Mouse (Mus musculus): Measurements from ENCODE around the gene Vars. TPM values are rescaled to one million over a fixed set of nuclear protein-coding genes. Genes with fewer than 3 reads are reported as not detected.
"Not testable (repeated sequence)": the region's sequence is repeated elsewhere in the genome, so short reads cannot be mapped to it uniquely, and the experiment has no call there.

Vars gene
- polyA plus RNA-seq, 2 experiments, result 88.3 to 163 TPM

DNA sequence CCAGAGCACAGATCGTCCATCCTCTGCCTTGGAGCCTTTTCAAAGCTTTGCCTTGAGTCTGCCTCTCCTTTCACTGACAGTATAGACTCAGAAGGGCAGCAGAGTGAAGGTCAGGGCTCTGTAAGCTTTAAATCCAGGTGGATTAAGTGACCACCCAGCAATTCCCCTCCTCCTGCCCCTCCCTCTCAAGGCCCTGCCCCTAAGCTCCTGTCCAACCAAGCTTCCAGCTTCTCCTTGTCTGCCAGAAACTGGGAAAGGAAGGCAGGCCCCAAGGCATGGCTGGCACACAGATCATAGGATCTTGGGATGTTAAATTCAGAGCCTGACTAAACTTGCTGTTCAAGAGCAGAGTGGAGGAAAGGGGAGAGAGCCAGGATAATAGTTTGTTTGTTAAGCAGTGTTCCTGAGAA, 36.1 kb upstream of the Vars start:
- Histone ChIP-seq H3K9ac (ENCODE audit: low read depth, low read length, severe bottlenecking) (0 out of 2 replicates have a peak overlapping the region, but pooled peaks have one; percentile 26), H3K4me3 (replicated peaks; ENCODE audit: low read length) (no peak overlapping the region), H3K27me3 (ENCODE audit: control insufficient read depth, insufficient read depth, low read length) (peaks cover 3% of the 10 kb centered on the region; the same call in 1 of the 2 replicates), H3K36me3 (ENCODE audit: control insufficient read depth, insufficient read depth, low read length) (no peaks in the 10 kb centered on the region), H3K27ac (replicated peaks; ENCODE audit: low read depth, low read length) (no peak overlapping the region), H3K4me1 (ENCODE audit: control insufficient read depth, insufficient read depth, low read length) (no peaks in the 10 kb centered on the region; the same call in 1 of the 2 replicates), H3K9me3 (ENCODE audit: control insufficient read depth, low read length) (no peaks in the 10 kb centered on the region), H3K4me2 (replicated peaks; ENCODE audit: low read depth, low read length, severe bottlenecking) (no peak overlapping the region)
- ATAC-seq (ENCODE audit: low FRiP score, low read depth), result no peak
- 10% methylated on average over 1 of the region's 1 CpGs for WGBS
- DNase-seq (ENCODE audit: low spot score), result no peak
- no peak for TF ChIP-seq POLR2A (IDR thresholded peaks at IDR 0.05; ENCODE audit: borderline replicate concordance, extremely low read depth, insufficient read depth, insufficient read length)

DNA sequence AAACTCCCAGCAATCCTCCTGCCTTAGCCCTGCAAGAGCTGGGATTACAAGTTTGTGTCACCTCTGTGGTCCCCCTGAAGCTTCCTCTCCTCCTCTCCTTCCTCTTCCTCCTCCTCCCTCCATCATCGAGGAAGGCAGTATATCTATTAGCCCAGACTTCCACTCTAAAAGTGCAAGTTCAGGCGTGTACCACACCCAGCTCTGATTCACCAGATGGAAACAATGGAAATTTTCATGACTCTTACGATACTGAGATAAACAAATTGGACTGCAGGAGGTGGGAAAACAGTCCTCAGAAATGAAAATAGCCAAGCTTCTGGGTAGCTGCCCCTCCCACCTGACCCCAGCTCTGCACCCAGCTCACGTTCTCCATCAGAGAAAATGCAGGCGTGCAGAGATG, 35.2 kb upstream of the Vars start:
- Histone ChIP-seq H3K27me3 (ENCODE audit: control insufficient read depth, insufficient read depth, low read length) (peaks cover 6% of the 10 kb centered on the region; the same call in 1 of the 2 replicates), H3K9me3 (ENCODE audit: control insufficient read depth, low read length) (no peaks in the 10 kb centered on the region), H3K4me3 (replicated peaks; ENCODE audit: low read length) (no peak overlapping the region), H3K4me1 (ENCODE audit: control insufficient read depth, insufficient read depth, low read length) (no peaks in the 10 kb centered on the region), H3K9ac (ENCODE audit: low read depth, low read length, severe bottlenecking) (no peak overlapping the region), H3K27ac (replicated peaks; ENCODE audit: low read depth, low read length) (no peak overlapping the region), H3K4me2 (replicated peaks; ENCODE audit: low read depth, low read length, severe bottlenecking) (no peak overlapping the region), H3K36me3 (ENCODE audit: control insufficient read depth, insufficient read depth, low read length) (no peaks in the 10 kb centered on the region)
- 75% methylated on average over 5 of the region's 5 CpGs for WGBS
- no peak for TF ChIP-seq POLR2A (IDR thresholded peaks at IDR 0.05; ENCODE audit: borderline replicate concordance, extremely low read depth, insufficient read depth, insufficient read length)
- DNase-seq (ENCODE audit: low spot score) (no peak), ATAC-seq (ENCODE audit: low FRiP score, low read depth) (no peak)

DNA sequence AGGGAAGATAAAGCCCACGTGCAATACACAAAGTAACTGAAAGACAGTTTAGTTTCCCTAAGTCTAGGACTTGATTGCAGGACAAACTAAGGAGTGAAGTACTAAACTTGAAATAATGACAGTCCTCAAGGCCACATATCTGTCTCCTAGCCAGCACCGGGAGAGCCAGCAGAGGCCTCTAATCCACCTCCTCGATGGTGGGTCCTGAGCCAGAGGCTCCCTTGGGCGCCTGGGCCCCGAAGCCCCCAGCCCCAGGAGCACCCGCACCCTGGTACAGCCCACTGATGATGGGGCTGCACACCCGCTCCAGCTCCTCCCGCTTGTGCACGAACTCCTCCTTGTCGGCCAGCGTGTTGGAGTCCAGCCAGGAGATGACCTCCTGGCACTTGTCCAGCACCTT, 31.0 kb upstream of the Vars start, which contains the start of gene Gm20481:
Gm20481 (plus strand) TSS at position 91 of the 400 bp plus-strand sequence.
- H3K27me3 ChIP-seq (ENCODE audit: control insufficient read depth, insufficient read depth, low read length); DNase-seq (ENCODE audit: low spot score): not testable (repeated sequence)
- 73% methylated on average over 6 of the region's 11 CpGs for WGBS

DNA sequence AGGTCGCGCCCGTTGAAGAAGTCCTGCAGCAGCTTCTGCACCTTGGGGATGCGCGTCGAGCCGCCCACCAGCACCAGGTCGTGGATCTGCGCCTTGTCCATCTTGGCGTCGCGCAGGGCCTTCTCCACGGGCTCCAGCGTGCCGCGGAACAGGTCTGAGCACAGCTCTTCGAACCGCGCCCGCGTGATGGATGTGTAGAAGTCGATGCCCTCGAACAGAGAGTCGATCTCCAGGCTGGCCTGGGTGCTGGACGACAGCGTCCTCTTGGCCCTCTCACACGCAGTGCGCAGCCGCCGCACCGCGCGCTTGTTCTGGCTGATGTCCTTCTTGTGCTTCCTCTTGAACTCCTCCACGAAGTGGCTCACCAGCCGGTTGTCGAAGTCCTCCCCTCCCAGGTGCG, 29.9 kb upstream of the Vars start:
- not testable (repeated sequence) for DNase-seq (ENCODE audit: low spot score); H3K4me1 ChIP-seq (ENCODE audit: control insufficient read depth, insufficient read depth, low read length); H3K27ac ChIP-seq (replicated peaks; ENCODE audit: low read depth, low read length); H3K4me3 ChIP-seq (replicated peaks; ENCODE audit: low read length); H3K4me2 ChIP-seq (replicated peaks; ENCODE audit: low read depth, low read length, severe bottlenecking); ATAC-seq (ENCODE audit: low FRiP score, low read depth); H3K36me3 ChIP-seq (ENCODE audit: control insufficient read depth, insufficient read depth, low read length); H3K27me3 ChIP-seq (ENCODE audit: control insufficient read depth, insufficient read depth, low read length); H3K9ac ChIP-seq (ENCODE audit: low read depth, low read length, severe bottlenecking); H3K9me3 ChIP-seq (ENCODE audit: control insufficient read depth, low read length)
- 48% methylated on average over 8 of the region's 37 CpGs for WGBS

More for the DNA sequence above, 31.0 kb upstream of the Vars start, which contains the start of gene Gm20481:
- H3K4me3 ChIP-seq (replicated peaks; ENCODE audit: low read length); H3K9ac ChIP-seq (ENCODE audit: low read depth, low read length, severe bottlenecking); H3K4me1 ChIP-seq (ENCODE audit: control insufficient read depth, insufficient read depth, low read length); H3K9me3 ChIP-seq (ENCODE audit: control insufficient read depth, low read length); H3K27ac ChIP-seq (replicated peaks; ENCODE audit: low read depth, low read length); H3K4me2 ChIP-seq (replicated peaks; ENCODE audit: low read depth, low read length, severe bottlenecking); H3K36me3 ChIP-seq (ENCODE audit: control insufficient read depth, insufficient read depth, low read length); ATAC-seq (ENCODE audit: low FRiP score, low read depth): not testable (repeated sequence)

GRCm38 (mm10) chr17:34971694-34972068, 29.1 kb upstream of the Vars start:
- not testable (repeated sequence) for H3K9me3 ChIP-seq (ENCODE audit: control insufficient read depth, low read length); H3K27ac ChIP-seq (replicated peaks; ENCODE audit: low read depth, low read length); H3K27me3 ChIP-seq (ENCODE audit: control insufficient read depth, insufficient read depth, low read length); H3K4me1 ChIP-seq (ENCODE audit: control insufficient read depth, insufficient read depth, low read length); H3K9ac ChIP-seq (ENCODE audit: low read depth, low read length, severe bottlenecking); H3K36me3 ChIP-seq (ENCODE audit: control insufficient read depth, insufficient read depth, low read length); DNase-seq (ENCODE audit: low spot score)
- Histone ChIP-seq H3K4me2 (replicated peaks; ENCODE audit: low read depth, low read length, severe bottlenecking) (peak overlapping the region; percentile 88), H3K4me3 (replicated peaks; ENCODE audit: low read length) (peak overlapping the region; percentile 44)
- WGBS, result no CpG with 5 or more reads among the region's 43 CpGs
- peak; percentile 56 for ATAC-seq (ENCODE audit: low FRiP score, low read depth)

GRCm38 (mm10) chr17:34972069-34972749, 28.6 kb upstream of the Vars start, which contains the start of the genes Hspa1a and Hspa1l:
TSS of gene Hspa1a (minus strand) at chr17:34972156.
TSS of gene Hspa1l (plus strand) at chr17:34972703.
- peak within 1 kb of the TSS; percentile 31 for H3K9ac ChIP-seq (ENCODE audit: low read depth, low read length, severe bottlenecking)
- not testable (repeated sequence) for H3K36me3 ChIP-seq (ENCODE audit: control insufficient read depth, insufficient read depth, low read length); H3K27me3 ChIP-seq (ENCODE audit: control insufficient read depth, insufficient read depth, low read length); H3K9me3 ChIP-seq (ENCODE audit: control insufficient read depth, low read length); H3K4me1 ChIP-seq (ENCODE audit: control insufficient read depth, insufficient read depth, low read length)
- WGBS, result under 1% methylated on average over 26 of the region's 33 CpGs
- peak; percentile 80 for DNase-seq (ENCODE audit: low spot score)
- peak within 1 kb of the TSS; percentile 44 for H3K4me3 ChIP-seq (replicated peaks; ENCODE audit: low read length)
- ATAC-seq (ENCODE audit: low FRiP score, low read depth), result peak; percentile 96
- H3K27ac ChIP-seq (replicated peaks; ENCODE audit: low read depth, low read length), result 0 out of 2 replicates have a peak within 1 kb of the TSS, but pooled peaks have one; percentile 43
- peak within 1 kb of the TSS; percentile 88 for H3K4me2 ChIP-seq (replicated peaks; ENCODE audit: low read depth, low read length, severe bottlenecking)

Measured in limb, embryonic 14.5 days (tissue).